Mouse (Mus musculus) MEL (cell line): ENCODE data around the gene Cobl. TPM values are rescaled to one million over a fixed set of nuclear protein-coding genes. Genes with fewer than 3 reads are reported as not detected.

Experiments
- DNase-seq: peaks from one replicate; pipeline ENCODE4 v3.0.0; 2011; ENCODE audit warnings: low read depth, low spot score
- H3K27ac ChIP-seq: 2 replicates; pipeline ENCODE4 v1.5.1; 2012; ENCODE audit warnings: low read depth, mild to moderate bottlenecking, control low read depth, low read length, moderate library complexity; ENCODE audit not compliant: control insufficient read depth
- H3K27me3 ChIP-seq, 2 experiments: fragments of 150-350 bp in 1 of 2; sonication (generic) in 1 of 2; 2 replicates each; pipeline ENCODE4 v1.6.1; 2012; ENCODE audit warnings: low read length in 2 of 2, mild to moderate bottlenecking in 2 of 2, improper control_type of control experiment in 1 of 2, moderate library complexity in 1 of 2; ENCODE audit not compliant: insufficient read depth in 2 of 2, control insufficient read depth in 1 of 2
- H3K36me3 ChIP-seq, 2 experiments: 2 replicates each; pipeline ENCODE4 v1.6.1; 2012 to 2014; ENCODE audit warnings: low read length in 2 of 2, improper control_type of control experiment in 1 of 2, inconsistent platforms in 1 of 2, mild to moderate bottlenecking in 1 of 2; ENCODE audit not compliant: insufficient read depth in 2 of 2, control insufficient read depth in 1 of 2
- H3K4me1 ChIP-seq, 2 experiments: fragments of 150-350 bp in 1 of 2; sonication (generic) in 1 of 2; 2 replicates each; pipeline ENCODE4 v1.6.1; 2012; ENCODE audit warnings: low read length in 2 of 2, improper control_type of control experiment in 1 of 2, mild to moderate bottlenecking in 1 of 2; ENCODE audit not compliant: insufficient read depth in 2 of 2, control insufficient read depth in 1 of 2
- H3K4me3 ChIP-seq, 2 experiments: fragments of 150-350 bp in 1 of 2; sonication (generic) in 1 of 2; 2 replicates each; pipeline ENCODE4 v1.5.1; 2012; ENCODE audit warnings: low read depth in 2 of 2, low read length in 2 of 2, mild to moderate bottlenecking in 2 of 2, moderate library complexity in 2 of 2, control low read depth in 1 of 2, improper control_type of control experiment in 1 of 2; ENCODE audit not compliant: control insufficient read depth in 1 of 2, insufficient read depth in 1 of 2
- H3K79me2 ChIP-seq: 2 replicates; pipeline ENCODE4 v1.6.1; 2012; ENCODE audit warnings: mild to moderate bottlenecking, low read length, moderate library complexity; ENCODE audit not compliant: control insufficient read depth, poor library complexity, insufficient read depth
- H3K9ac ChIP-seq: 2 replicates; pipeline ENCODE4 v1.6.1; 2012; ENCODE audit warnings: low read depth, mild to moderate bottlenecking, control low read depth, low read length, moderate library complexity; ENCODE audit not compliant: control insufficient read depth, poor library complexity, severe bottlenecking
- H3K9me3 ChIP-seq: fragments of 150-350 bp; sonication (generic); replicated peaks from 2 replicates; pipeline ENCODE4 v1.6.1; 2012; ENCODE audit warnings: mild to moderate bottlenecking, low read length, improper control_type of control experiment, moderate library complexity; ENCODE audit not compliant: insufficient read depth
- CHD1 ChIP-seq: IDR thresholded peaks from 2 replicates; pipeline ENCODE4 v1.6.1; 2012; ENCODE audit warnings: low read depth, mild to moderate bottlenecking, inconsistent platforms, low read length, improper control_type of control experiment
- CTCF ChIP-seq, 3 experiments: IDR thresholded peaks in 2 of 3; conservative IDR thresholded peaks in 1 of 3; 2 replicates each; pipeline ENCODE4 v1.5.1; 2011 to 2012; ENCODE audit warnings: low read length in 3 of 3, low read depth in 2 of 3, mild to moderate bottlenecking in 2 of 3, improper control_type of control experiment in 1 of 3, inconsistent platforms in 1 of 3, mixed read lengths in 1 of 3, moderate library complexity in 1 of 3; ENCODE audit not compliant: control insufficient read depth in 1 of 3, insufficient read depth in 1 of 3, poor library complexity in 1 of 3, severe bottlenecking in 1 of 3
- EP300 ChIP-seq, 2 experiments: IDR thresholded peaks; 2 replicates each; pipeline ENCODE4 v1.6.1; 2011; ENCODE audit warnings: improper control_type of control experiment in 2 of 2, low read length in 2 of 2, low read depth in 1 of 2, mild to moderate bottlenecking in 1 of 2
- ETS1 ChIP-seq: IDR thresholded peaks from 2 replicates; pipeline ENCODE4 v1.6.1; 2012; ENCODE audit warnings: low read depth, mild to moderate bottlenecking, inconsistent platforms, low read length, improper control_type of control experiment, moderate library complexity
- GABPA ChIP-seq: IDR thresholded peaks from 2 replicates; pipeline ENCODE4 v1.6.1; 2012; ENCODE audit warnings: low read depth, mild to moderate bottlenecking, inconsistent platforms, low read length, improper control_type of control experiment, moderate library complexity
- HCFC1 ChIP-seq: IDR thresholded peaks from 2 replicates; pipeline ENCODE4 v1.6.1; 2012; ENCODE audit warnings: low read depth, mild to moderate bottlenecking, inconsistent platforms, low read length, improper control_type of control experiment, moderate library complexity
- JUND ChIP-seq: IDR thresholded peaks from 2 replicates; pipeline ENCODE4 v1.6.1; 2011; ENCODE audit warnings: low read depth, mild to moderate bottlenecking, improper control_type of control experiment, low read length
- KAT2A ChIP-seq: conservative IDR thresholded peaks from 2 replicates; pipeline ENCODE4 v1.6.1; 2012; ENCODE audit warnings: low read depth, low read length, improper control_type of control experiment, inconsistent platforms
- MAZ ChIP-seq: IDR thresholded peaks from 2 replicates; pipeline ENCODE4 v1.6.1; 2012; ENCODE audit warnings: low read depth, mild to moderate bottlenecking, inconsistent platforms, low read length, improper control_type of control experiment
- MEF2A ChIP-seq: IDR thresholded peaks from 2 replicates; pipeline ENCODE4 v1.6.1; 2014; ENCODE audit warnings: low read depth, mild to moderate bottlenecking, inconsistent platforms, low read length, improper control_type of control experiment; ENCODE audit not compliant: poor library complexity, insufficient replicate concordance, severe bottlenecking; ENCODE audit errors: extremely low read depth
- MXI1 ChIP-seq: IDR thresholded peaks from 2 replicates; pipeline ENCODE4 v1.6.1; 2011; ENCODE audit warnings: mild to moderate bottlenecking, low read depth, low read length, improper control_type of control experiment
- NRF1 ChIP-seq: IDR thresholded peaks from 2 replicates; pipeline ENCODE4 v1.6.1; 2014; ENCODE audit warnings: low read depth, mild to moderate bottlenecking, inconsistent platforms, low read length, improper control_type of control experiment, moderate library complexity; ENCODE audit not compliant: poor library complexity, insufficient read depth, severe bottlenecking
- POLR2A ChIP-seq, 2 experiments: IDR thresholded peaks; 2 replicates each; pipeline ENCODE4 v1.6.1; 2011 to 2012; ENCODE audit warnings: low read length in 2 of 2, mild to moderate bottlenecking in 2 of 2, control low read depth in 1 of 2, improper control_type of control experiment in 1 of 2, low read depth in 1 of 2, moderate library complexity in 1 of 2; ENCODE audit not compliant: control insufficient read depth in 1 of 2, insufficient read depth in 1 of 2, poor library complexity in 1 of 2
- POLR2AphosphoS5 ChIP-seq: IDR thresholded peaks from 2 replicates; pipeline ENCODE4 v1.6.1; 2012; ENCODE audit warnings: low read depth, borderline replicate concordance, mild to moderate bottlenecking, inconsistent platforms, low read length, moderate library complexity, mixed read lengths
- RAD21 ChIP-seq: IDR thresholded peaks from 2 replicates; pipeline ENCODE4 v1.6.1; 2011; ENCODE audit warnings: mild to moderate bottlenecking, low read depth, low read length, improper control_type of control experiment
- RCOR1 ChIP-seq: IDR thresholded peaks from 2 replicates; pipeline ENCODE4 v1.6.1; 2012; ENCODE audit warnings: low read depth, mild to moderate bottlenecking, inconsistent platforms, low read length, improper control_type of control experiment
- SIN3A ChIP-seq: IDR thresholded peaks from 2 replicates; pipeline ENCODE4 v1.6.1; 2012; ENCODE audit warnings: low read length, improper control_type of control experiment, inconsistent platforms
- TAL1 ChIP-seq: IDR thresholded peaks from 2 replicates; pipeline ENCODE4 v1.6.1; 2012; ENCODE audit warnings: mild to moderate bottlenecking, inconsistent platforms, low read length, moderate library complexity, mixed read lengths
- TCF12 ChIP-seq: IDR thresholded peaks from 2 replicates; pipeline ENCODE4 v1.6.1; 2014; ENCODE audit warnings: low read depth, mild to moderate bottlenecking, inconsistent platforms, low read length, improper control_type of control experiment, moderate library complexity
- UBTF ChIP-seq: IDR thresholded peaks from 2 replicates; pipeline ENCODE4 v1.6.1; 2012; ENCODE audit warnings: low read depth, mild to moderate bottlenecking, inconsistent platforms, low read length, improper control_type of control experiment, moderate library complexity, borderline replicate concordance; ENCODE audit not compliant: insufficient read depth
- USF1 ChIP-seq: IDR thresholded peaks from 2 replicates; pipeline ENCODE4 v1.6.1; 2014; ENCODE audit warnings: low read depth, mild to moderate bottlenecking, inconsistent platforms, low read length, improper control_type of control experiment, moderate library complexity
- ZMIZ1 ChIP-seq: IDR thresholded peaks from 2 replicates; pipeline ENCODE4 v1.6.1; 2012; ENCODE audit warnings: low read depth, mild to moderate bottlenecking, inconsistent platforms, low read length, improper control_type of control experiment, moderate library complexity
- ZNF384 ChIP-seq: IDR thresholded peaks from 2 replicates; pipeline ENCODE4 v1.6.1; 2012; ENCODE audit warnings: low read depth, mild to moderate bottlenecking, inconsistent platforms, low read length, improper control_type of control experiment
- polyA plus RNA-seq, 2 experiments: library from polyadenylated mRNA; stranded (reverse) in 1 of 2; unstranded in 1 of 2; fragments of >175 nt in 1 of 2; fragments of >200 nt in 1 of 2; gene quantifications; 2 replicates each; pipeline versions ENCODE4 v1.2.1 to v1.2.4; 2012; ENCODE audit warnings: low replicate concordance in 2 of 2, low read depth in 1 of 2; ENCODE audit not compliant: insufficient read length in 2 of 2, insufficient read depth in 1 of 2, missing spikeins in 1 of 2
- total RNA-seq: library from RNA; depleted of rRNA; stranded (reverse); fragments of 300-350 nt; gene quantifications from 2 replicates; pipeline ENCODE4 v1.2.3, GENCODE M21; 2012

Gene Cobl
- total and polyA plus RNA-seq, 3 experiments, result not detected

DNA sequence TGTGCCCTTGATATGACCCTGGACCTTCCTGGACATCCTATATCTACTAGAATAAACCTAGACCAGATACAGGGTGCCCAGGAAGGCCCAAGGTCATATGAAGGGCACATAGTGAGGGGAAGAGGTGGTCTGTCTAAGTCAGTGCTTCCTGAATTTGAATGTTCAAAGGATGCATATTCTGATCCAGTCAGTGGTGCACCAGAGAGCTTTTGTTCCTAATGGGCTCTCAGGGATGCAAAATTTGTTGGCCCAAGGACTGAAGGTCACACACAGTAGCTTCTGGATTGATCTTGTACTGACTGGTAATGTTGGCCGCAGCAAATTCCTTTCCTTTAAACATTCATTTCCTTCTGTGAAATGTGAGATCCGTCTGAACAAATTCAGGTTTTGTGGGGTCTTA lies 2.5 kb upstream of the Cobl start:
- H3K9ac ChIP-seq, result no peak overlapping the region
- H3K4me1 ChIP-seq, result no peaks in the 10 kb centered on the region
- no peaks in the 10 kb centered on the region for H3K79me2 ChIP-seq
- no peak overlapping the region for H3K4me3 ChIP-seq
- H3K27me3 ChIP-seq, result no peaks in the 10 kb centered on the region
- no peak for TF ChIP-seq ZNF384
- TF ChIP-seq POLR2A (IDR thresholded peaks at IDR 0.05; ENCODE audit: control insufficient read depth in 1 of 2, insufficient read depth in 1 of 2, low read depth in 1 of 2, low read length in 2 of 2, poor library complexity in 1 of 2), result no peak
- TF ChIP-seq USF1, result no peak
- TF ChIP-seq UBTF, result no peak
- no peak for TF ChIP-seq RAD21
- no peak for TF ChIP-seq KAT2A
- no peak for TF ChIP-seq CHD1
- no peak for TF ChIP-seq MEF2A
- TF ChIP-seq POLR2AphosphoS5, result no peak
- no peak for TF ChIP-seq RCOR1
- TF ChIP-seq MAZ, result no peak
- no peak for TF ChIP-seq NRF1
- TF ChIP-seq ZMIZ1, result no peak
- TF ChIP-seq TAL1, result no peak
- TF ChIP-seq HCFC1, result no peak
- TF ChIP-seq GABPA, result no peak
- H3K9me3 ChIP-seq, result no peaks in the 10 kb centered on the region
- H3K36me3 ChIP-seq, result no peaks in the 10 kb centered on the region
- DNase-seq, result no peak
- H3K27ac ChIP-seq, result no peak overlapping the region

DNA sequence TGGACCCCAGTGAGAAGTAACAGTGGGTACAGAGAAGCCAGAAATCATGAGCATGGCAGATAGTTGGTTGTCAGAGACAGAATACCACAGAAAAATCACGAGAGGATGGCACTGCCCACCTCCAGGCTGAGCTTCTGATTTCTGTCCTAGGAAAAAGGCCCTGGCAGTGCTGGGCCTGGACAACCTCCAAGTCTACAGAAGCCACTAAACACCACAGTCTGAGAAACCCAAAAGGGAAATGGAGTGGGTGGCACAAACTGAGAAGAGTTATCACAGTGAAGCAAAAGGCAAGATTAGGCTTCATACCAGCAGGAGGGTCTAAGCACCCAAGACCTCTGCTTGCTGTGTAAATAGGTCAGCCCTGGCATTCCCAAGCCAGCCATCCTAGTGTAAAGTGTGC lies 1.8 kb upstream of the Cobl start:
- DNase-seq, result no peak
- Histone ChIP-seq H3K79me2 (no peaks in the 10 kb centered on the region), H3K36me3 (no peaks in the 10 kb centered on the region)
- TF ChIP-seq RAD21 (no peak), HCFC1 (no peak), JUND (no peak), ETS1 (no peak), MXI1 (no peak), ZMIZ1 (no peak), SIN3A (no peak), CTCF (IDR thresholded peaks at IDR 0.05 in 2 of 3, conservative IDR thresholded peaks at IDR 0.05 in 1 of 3; ENCODE audit: control insufficient read depth in 1 of 3, insufficient read depth in 1 of 3, low read depth in 2 of 3, low read length in 3 of 3, poor library complexity in 1 of 3, severe bottlenecking in 1 of 3) (no peak), TCF12 (no peak), EP300 (IDR thresholded peaks at IDR 0.05; ENCODE audit: low read depth in 1 of 2, low read length in 2 of 2) (no peak), POLR2A (IDR thresholded peaks at IDR 0.05; ENCODE audit: control insufficient read depth in 1 of 2, insufficient read depth in 1 of 2, low read depth in 1 of 2, low read length in 2 of 2, poor library complexity in 1 of 2) (no peak)
- TF ChIP-seq, all 39 proteins: peak for 0
- H3K27ac ChIP-seq, result no peak overlapping the region
- no peaks in the 10 kb centered on the region for H3K9me3 ChIP-seq
- no peak overlapping the region for H3K4me3 ChIP-seq
- H3K27me3 ChIP-seq, result no peaks in the 10 kb centered on the region
- H3K9ac ChIP-seq, result no peak overlapping the region
- H3K4me1 ChIP-seq, result no peaks in the 10 kb centered on the region
